Mouse (Mus musculus) limb, embryonic 15.5 days (tissue): ENCODE results near the gene Tmem199. TPM values are rescaled to one million over a fixed set of nuclear protein-coding genes. Genes with fewer than 3 reads are reported as not detected.

Experiments used
- ATAC-seq: fragments of 200-750 bp; cut with Nextera tagmentation; 2 replicates; pipeline ENCODE4 v1.8.0; 2017; ENCODE audit warnings: low read depth, moderate TSS enrichment; ENCODE audit not compliant: insufficient number of reproducible peaks, low FRiP score, low TSS enrichment
- H3K27ac ChIP-seq: fragments of 300-500 bp; sonication (generic); 2 replicates; pipeline ENCODE4 v1.5.1; 2015; ENCODE audit warnings: moderate library complexity, mild to moderate bottlenecking, inconsistent platforms
- H3K27me3 ChIP-seq: fragments of 300-500 bp; sonication (generic); 2 replicates; pipeline ENCODE4 v1.6.1; 2015; ENCODE audit warnings: inconsistent platforms
- H3K36me3 ChIP-seq: fragments of 300-500 bp; sonication (generic); 2 replicates; pipeline ENCODE4 v1.6.1; 2015; ENCODE audit warnings: inconsistent platforms
- H3K4me1 ChIP-seq: fragments of 300-500 bp; sonication (generic); 2 replicates; pipeline ENCODE4 v1.6.1; 2015; ENCODE audit warnings: inconsistent platforms
- H3K4me2 ChIP-seq: fragments of 300-500 bp; sonication (generic); 2 replicates; pipeline ENCODE4 v1.6.1; 2015; ENCODE audit warnings: mild to moderate bottlenecking, inconsistent platforms
- H3K4me3 ChIP-seq: fragments of 300-500 bp; sonication (generic); 2 replicates; pipeline ENCODE4 v1.5.1; 2015; ENCODE audit warnings: mild to moderate bottlenecking, inconsistent platforms
- H3K9ac ChIP-seq: fragments of 300-500 bp; sonication (generic); 2 replicates; pipeline ENCODE4 v1.6.1; 2015; ENCODE audit warnings: inconsistent platforms
- H3K9me3 ChIP-seq: fragments of 300-500 bp; sonication (generic); 2 replicates; pipeline ENCODE4 v1.6.1; 2016; ENCODE audit warnings: inconsistent platforms
- WGBS: fragments of 180-500 bp; shearing (Covaris S2); methylation state at CpG from one replicate; pipeline ENCODE4 v1.1.7; 2015; 5-methylcytosine and 5-hydroxymethylcytosine counted together
- polyA plus RNA-seq: library from polyadenylated mRNA; unstranded; fragments of >200 nt; fragmentation: Nextera tagmentation; extraction: Ambion mirVana; gene quantifications from 2 replicates; pipeline ENCODE4 v1.2.1, GENCODE M21; 2015

The Tmem199 gene
- polyA plus RNA-seq, result 39.7 and 41.9 TPM in 2 replicates

DNA sequence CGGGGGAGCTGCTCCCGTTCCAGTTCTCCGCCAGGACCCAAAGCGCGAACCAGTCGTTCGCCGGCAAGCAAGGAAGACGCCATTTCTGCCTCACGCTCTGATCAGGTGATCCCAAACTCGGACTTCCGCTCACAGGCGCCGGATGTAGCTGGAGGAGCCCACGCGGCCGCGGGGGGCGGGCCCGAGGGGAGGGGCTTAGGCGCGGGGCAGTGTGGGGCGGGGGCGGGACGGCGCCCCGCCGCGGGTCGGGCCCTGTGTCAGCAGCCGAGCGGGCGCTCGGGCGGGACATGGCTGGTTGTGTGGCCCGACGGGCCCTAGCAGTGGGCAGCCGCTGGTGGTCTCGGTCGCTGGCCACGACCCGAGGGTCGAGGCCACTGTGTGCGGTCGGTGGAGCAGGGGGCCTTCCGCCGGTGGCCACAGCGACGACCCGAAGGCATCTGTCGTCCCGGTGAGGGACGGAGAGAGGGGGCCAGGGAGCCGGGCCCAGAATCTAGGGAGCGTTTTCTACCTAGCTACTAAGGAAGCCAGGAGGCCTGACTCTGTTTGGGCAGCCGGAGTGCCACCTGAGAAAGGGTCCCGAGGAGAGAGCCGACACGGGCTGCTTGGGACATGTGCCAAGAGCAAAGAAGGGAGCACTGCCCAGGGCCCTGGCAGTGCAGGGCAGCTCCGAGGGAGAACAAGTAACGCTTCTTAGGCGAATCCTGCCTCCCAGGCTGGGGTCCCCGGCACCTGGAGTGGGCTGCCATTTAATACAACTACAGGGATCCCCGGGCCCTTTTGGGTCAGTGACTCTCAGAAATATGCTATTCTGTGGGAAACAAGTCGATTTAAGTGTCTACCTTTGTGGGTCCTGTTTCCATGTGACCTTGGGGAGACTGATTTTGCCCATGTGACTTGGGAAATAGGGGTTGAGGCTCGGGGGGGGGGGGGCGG, at the start of gene Tmem199, which contains the start of gene Poldip2:
Gene Tmem199 (minus strand): TSS at position 148 of the 933 bp plus-strand sequence.
Gene Poldip2 (plus strand): TSS at position 169 of the 933 bp plus-strand sequence.
- peaks cover 47% of the 10 kb centered on the region for H3K36me3 ChIP-seq
- peak; percentile 95 for ATAC-seq
- H3K9me3 ChIP-seq, result no peaks in the 10 kb centered on the region
- peak within 1 kb of the TSS; percentile 96 for H3K4me3 ChIP-seq
- H3K27me3 ChIP-seq, result no peaks in the 10 kb centered on the region
- peak within 1 kb of the TSS; percentile 87 for H3K27ac ChIP-seq
- peak within 1 kb of the TSS; percentile 87 for H3K4me2 ChIP-seq
- peaks cover 18% of the 10 kb centered on the region for H3K4me1 ChIP-seq
- under 1% methylated on average over 66 of the region's 67 CpGs for WGBS
- H3K9ac ChIP-seq, result peak within 1 kb of the TSS; percentile 94

DNA sequence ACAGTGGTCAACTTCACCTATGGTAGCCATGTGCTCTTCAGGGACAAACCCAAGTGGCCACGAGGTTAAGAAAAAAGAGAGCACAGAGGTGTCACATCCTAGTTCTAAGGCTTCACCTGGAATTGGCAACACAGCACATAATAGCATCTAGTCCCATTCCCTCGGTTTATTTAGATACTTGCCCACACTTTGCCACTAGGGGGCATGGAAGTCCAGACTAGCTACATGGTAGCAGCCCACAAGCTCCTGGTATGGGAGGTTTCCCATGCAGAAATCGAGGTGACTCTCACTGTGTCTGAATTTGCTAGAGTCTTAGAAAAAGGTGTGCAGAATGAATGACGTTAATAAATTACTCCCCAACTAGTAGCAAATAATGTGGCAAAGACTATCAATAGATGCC, 48.5 kb upstream of the Tmem199 start:
- no peak overlapping the region for H3K9ac ChIP-seq
- no peaks in the 10 kb centered on the region for H3K4me1 ChIP-seq
- no peak overlapping the region for H3K4me3 ChIP-seq
- H3K27ac ChIP-seq, result no peak overlapping the region
- no peak for ATAC-seq
- H3K9me3 ChIP-seq, result no peaks in the 10 kb centered on the region
- 14% methylated on average over 4 of the region's 4 CpGs for WGBS
- no peak overlapping the region for H3K4me2 ChIP-seq
- no peaks in the 10 kb centered on the region for H3K27me3 ChIP-seq
- H3K36me3 ChIP-seq, result 0 out of 2 replicates have a peak, but pooled peaks cover under 1% of the 10 kb centered on the region

DNA sequence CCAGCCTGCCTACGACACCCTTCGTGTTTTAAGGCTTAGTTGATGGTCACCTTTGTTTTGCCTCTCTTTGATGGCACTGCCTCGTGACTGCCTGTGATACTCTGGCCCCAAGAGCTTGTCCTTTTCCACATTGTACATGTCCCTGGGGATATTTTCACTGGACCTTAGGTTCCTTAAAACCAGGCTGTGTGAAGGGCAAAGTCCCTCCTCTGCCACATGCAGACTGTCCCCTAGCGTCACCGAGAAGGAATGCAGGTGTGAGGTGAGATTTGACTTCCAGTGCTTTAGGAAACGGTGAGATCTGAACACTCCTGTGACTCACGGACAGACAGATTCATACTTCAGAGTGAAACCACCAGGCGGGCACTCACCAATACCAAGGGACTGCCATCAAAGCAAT, 45.3 kb upstream of the Tmem199 start:
- H3K27me3 ChIP-seq, result no peaks in the 10 kb centered on the region
- H3K4me1 ChIP-seq, result no peaks in the 10 kb centered on the region
- no peaks in the 10 kb centered on the region for H3K36me3 ChIP-seq
- H3K4me2 ChIP-seq, result no peak overlapping the region
- no peak overlapping the region for H3K27ac ChIP-seq
- no peak overlapping the region for H3K4me3 ChIP-seq
- no peak for ATAC-seq
- WGBS, result 60% methylated on average over 8 of the region's 8 CpGs
- H3K9ac ChIP-seq, result no peak overlapping the region
- no peaks in the 10 kb centered on the region for H3K9me3 ChIP-seq

DNA sequence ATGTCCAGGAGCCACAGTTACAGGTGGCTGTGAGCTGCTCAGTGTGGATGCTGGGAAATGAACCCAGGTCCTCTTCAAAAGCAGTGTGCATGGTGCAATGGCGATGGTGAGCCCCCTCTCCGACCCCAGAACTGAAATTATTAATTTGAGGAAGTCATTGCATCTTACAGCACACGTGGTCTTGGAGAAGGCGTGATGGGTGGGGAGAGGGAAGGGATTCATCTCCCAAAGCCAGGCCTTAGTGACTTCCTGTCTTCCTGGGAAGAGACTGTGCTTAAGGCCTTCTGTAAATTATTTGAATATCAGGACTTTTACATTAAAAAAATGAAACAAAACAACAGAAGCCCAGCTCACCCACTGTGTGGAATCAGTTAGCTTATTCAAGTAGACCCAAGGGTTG, 44.1 kb upstream of the Tmem199 start:
- no peak overlapping the region for H3K4me3 ChIP-seq
- H3K27me3 ChIP-seq, result no peaks in the 10 kb centered on the region
- H3K9me3 ChIP-seq, result no peaks in the 10 kb centered on the region
- ATAC-seq, result no peak
- no peaks in the 10 kb centered on the region for H3K36me3 ChIP-seq
- WGBS, result 79% methylated on average over 4 of the region's 4 CpGs
- no peak overlapping the region for H3K4me2 ChIP-seq
- peaks cover 2% of the 10 kb centered on the region; the same call in 1 of the 2 replicates for H3K4me1 ChIP-seq
- no peak overlapping the region for H3K27ac ChIP-seq
- H3K9ac ChIP-seq, result no peak overlapping the region

DNA sequence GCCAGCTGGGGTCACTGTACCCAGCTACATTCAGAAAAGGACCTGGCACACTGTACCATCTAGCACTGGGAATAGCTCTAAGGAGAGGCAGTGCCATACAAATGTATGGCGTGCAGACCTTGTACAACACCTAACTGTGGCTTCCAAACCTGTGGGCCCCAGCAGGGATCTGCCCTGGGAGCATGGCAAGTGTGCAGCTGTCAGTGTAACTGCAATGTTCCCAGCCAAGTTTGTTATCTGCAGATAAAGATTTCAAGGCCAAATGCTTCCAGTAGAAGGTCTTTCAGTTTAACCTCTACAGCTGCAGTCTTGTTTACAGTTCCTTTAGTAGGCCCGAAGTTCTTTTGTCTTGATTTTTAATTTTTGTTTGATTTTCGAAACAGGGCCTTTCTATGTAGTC, 43.7 kb upstream of the Tmem199 start:
- Histone ChIP-seq H3K9me3 (no peaks in the 10 kb centered on the region), H3K4me1 (peaks cover 2% of the 10 kb centered on the region; the same call in 1 of the 2 replicates), H3K4me3 (no peak overlapping the region), H3K9ac (no peak overlapping the region), H3K27me3 (no peaks in the 10 kb centered on the region), H3K27ac (no peak overlapping the region), H3K36me3 (no peaks in the 10 kb centered on the region), H3K4me2 (no peak overlapping the region)
- WGBS, result 79% methylated on average over 3 of the region's 3 CpGs
- ATAC-seq, result no peak

DNA sequence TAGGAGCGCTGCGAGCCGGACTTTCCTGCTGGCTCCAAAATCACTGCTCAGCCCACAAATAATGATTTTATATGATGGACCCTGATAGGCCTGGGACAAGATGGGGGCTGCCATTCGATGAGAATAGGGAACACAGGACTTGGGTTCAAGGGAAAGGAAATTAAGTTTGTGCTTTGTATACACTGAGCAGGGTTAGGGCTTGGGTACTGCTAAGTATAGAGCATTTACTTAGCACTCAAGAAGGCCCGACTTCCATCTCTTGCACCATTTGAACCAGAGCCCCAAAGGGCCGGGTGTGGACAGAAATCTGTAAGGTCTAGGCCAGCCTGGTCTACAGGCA, 39.1 kb upstream of the Tmem199 start:
- ATAC-seq, result peak; percentile 65
- Histone ChIP-seq H3K9me3 (no peaks in the 10 kb centered on the region), H3K36me3 (no peaks in the 10 kb centered on the region), H3K27ac (peak overlapping the region; percentile 88), H3K4me1 (peaks cover 18% of the 10 kb centered on the region), H3K9ac (peak overlapping the region; percentile 44; the same call in 1 of the 2 replicates), H3K4me3 (peak overlapping the region; percentile 73), H3K4me2 (peak overlapping the region; percentile 74), H3K27me3 (no peaks in the 10 kb centered on the region)
- 31% methylated on average over 6 of the region's 6 CpGs for WGBS

DNA sequence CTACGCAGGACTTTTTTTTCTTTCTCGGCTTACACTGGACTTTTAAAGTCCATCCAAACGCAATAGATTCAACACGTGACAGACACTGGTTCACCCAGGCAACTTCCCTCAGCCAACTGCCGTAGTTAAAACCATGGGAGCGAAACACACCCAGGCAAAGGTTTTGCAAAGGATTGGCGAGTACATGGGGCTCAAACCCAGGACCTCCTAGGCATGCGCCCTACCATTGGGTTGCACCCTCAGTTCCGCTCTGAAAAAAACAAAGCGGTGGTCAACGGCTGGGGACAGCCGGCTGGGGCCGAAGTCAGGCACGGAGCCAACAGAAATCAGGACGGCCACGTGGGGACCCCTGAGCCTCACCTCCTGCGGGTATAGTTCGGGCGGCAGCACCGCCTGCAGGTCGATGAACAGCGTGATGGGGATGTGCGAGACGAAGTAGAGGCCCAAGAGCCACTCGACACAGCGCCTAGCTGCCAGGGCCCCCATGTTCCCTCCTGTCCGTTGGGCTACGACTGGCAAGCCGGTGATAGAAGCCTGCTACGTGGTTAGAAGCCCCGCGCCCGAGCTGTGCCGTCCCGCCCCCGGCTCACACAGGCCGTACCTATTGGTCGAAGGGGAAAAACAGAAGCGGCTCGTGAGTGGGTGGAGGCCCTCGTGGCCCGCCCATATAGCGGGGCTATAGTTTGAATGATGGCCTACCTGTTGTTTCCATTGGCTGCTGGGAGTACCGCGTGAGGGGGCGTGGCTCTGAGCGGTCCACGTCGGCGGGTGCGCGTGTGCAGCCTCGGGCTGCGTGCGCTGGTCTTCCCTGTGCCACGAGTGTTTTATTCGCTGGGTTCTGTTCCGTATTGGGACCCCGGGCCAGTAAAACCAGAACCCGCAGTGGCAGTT, 38.4 kb upstream of the Tmem199 start, which contains the start of gene Tmem97:
Gene Tmem97 (minus strand): TSS at position 610 of the 891 bp plus-strand sequence.
- no peaks in the 10 kb centered on the region for H3K9me3 ChIP-seq
- peak; percentile 99 for ATAC-seq

DNA sequence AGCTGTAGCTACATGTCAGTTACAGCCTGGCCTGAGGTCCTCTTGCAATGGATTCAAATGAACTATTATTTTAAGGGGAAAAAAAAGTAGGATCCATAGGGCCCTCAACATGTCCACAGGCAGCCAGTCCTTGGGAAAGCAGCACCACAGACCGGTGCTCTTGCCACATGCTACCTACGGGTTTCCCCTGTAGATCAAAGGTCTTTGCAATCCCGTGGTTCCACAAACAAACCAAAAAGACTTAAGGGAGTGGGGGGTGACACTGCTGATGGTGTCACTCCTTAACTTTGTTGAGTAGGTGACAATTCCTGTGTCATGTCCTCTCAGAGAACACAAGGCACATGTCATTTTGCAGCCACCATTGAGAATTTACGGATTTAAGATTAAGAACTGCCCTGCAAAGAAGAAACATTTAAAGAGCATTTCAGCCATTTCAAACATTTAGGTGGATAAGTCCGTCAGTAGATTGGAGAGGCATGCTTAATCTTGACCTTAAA, 37.6 kb upstream of the Tmem199 start:
- WGBS, result 5% methylated on average over 5 of the region's 5 CpGs
- Histone ChIP-seq H3K36me3 (peaks cover 8% of the 10 kb centered on the region), H3K9me3 (no peaks in the 10 kb centered on the region), H3K4me2 (peak overlapping the region; percentile 74), H3K4me1 (peaks cover 18% of the 10 kb centered on the region), H3K4me3 (peak overlapping the region; percentile 73), H3K9ac (peak overlapping the region; percentile 63; the same call in 1 of the 2 replicates), H3K27me3 (no peaks in the 10 kb centered on the region), H3K27ac (0 out of 2 replicates have a peak overlapping the region, but pooled peaks have one; percentile 83)
- no peak for ATAC-seq

More for the DNA sequence above, 38.4 kb upstream of the Tmem199 start, which contains the start of gene Tmem97:
- Histone ChIP-seq H3K4me1 (peaks cover 18% of the 10 kb centered on the region), H3K27ac (peak within 1 kb of the TSS; percentile 88), H3K4me2 (peak within 1 kb of the TSS; percentile 74), H3K36me3 (peaks cover under 1% of the 10 kb centered on the region), H3K4me3 (peak within 1 kb of the TSS; percentile 73), H3K27me3 (no peaks in the 10 kb centered on the region), H3K9ac (peak within 1 kb of the TSS; percentile 63)
- WGBS, result under 1% methylated on average over 60 of the region's 60 CpGs

DNA sequence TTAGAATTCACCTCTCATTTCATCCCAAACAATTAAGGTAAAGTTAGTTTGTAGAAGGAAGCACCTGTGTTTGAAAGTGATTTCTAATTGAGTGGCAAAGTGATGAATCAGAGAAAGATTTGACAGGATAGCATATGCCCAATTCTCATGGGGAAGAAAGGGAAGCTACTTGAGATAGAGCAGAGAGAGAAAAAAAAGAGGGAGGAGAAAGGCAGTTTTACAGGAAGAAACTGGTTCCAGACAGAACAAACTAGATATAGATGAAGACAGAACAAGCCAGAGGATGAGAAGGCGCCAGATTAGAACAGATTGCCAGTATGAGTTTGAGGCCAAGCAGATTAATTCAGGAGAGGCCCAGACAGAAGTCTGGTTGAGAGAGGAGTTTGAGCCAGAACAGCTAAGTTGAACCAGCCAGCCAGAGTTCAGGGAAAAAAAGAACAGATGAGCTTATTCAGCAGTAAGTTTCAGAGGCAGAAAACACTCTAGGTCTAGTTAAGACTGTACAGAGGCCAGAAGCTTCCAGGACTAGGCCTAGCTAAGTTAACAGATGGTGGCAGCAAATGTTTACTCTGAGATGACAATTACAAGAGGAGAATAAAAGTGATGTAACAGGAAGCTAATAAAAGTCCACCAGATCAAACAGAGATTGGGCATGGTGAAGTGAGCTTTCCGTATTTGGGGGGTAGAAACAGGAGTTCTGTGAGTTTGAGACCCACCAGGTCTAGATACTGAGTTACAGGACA, 35.9 kb upstream of the Tmem199 start:
- Histone ChIP-seq H3K4me3 (no peak overlapping the region), H3K36me3 (peaks cover 18% of the 10 kb centered on the region), H3K4me1 (peaks cover 18% of the 10 kb centered on the region), H3K4me2 (no peak overlapping the region), H3K27me3 (no peaks in the 10 kb centered on the region), H3K9ac (no peak overlapping the region), H3K9me3 (no peaks in the 10 kb centered on the region), H3K27ac (no peak overlapping the region)
- no peak for ATAC-seq
- 72% methylated on average over 2 of the region's 2 CpGs for WGBS

DNA sequence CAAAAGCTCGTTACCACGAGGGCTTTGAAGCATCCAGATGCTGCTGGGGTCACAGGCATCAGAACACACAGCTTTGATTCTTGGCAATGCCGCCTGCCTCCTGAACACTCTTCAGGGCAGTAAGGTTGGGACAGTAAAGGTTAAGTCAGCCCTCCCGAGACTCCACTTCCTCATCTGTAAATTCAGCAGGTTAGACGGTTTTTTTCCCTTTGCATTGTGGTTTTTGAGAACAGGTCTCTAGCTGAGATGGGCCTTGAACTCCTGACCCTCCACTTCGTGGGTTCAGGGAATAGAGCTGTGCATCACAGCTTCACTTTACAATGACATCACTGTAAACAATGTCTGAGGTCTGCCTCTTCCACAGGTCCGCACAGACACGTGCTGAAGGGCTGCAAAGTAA, 33.2 kb upstream of the Tmem199 start:
- Histone ChIP-seq H3K27me3 (no peaks in the 10 kb centered on the region), H3K9ac (no peak overlapping the region), H3K4me3 (no peak overlapping the region), H3K4me1 (peaks cover 16% of the 10 kb centered on the region), H3K27ac (no peak overlapping the region), H3K9me3 (no peaks in the 10 kb centered on the region), H3K4me2 (no peak overlapping the region), H3K36me3 (peaks cover 41% of the 10 kb centered on the region)
- 67% methylated on average over 8 of the region's 8 CpGs for WGBS
- ATAC-seq, result no peak
